Mouse (Mus musculus): ENCODE results near the gene Asphd2.

Asphd2 gene

DNA sequence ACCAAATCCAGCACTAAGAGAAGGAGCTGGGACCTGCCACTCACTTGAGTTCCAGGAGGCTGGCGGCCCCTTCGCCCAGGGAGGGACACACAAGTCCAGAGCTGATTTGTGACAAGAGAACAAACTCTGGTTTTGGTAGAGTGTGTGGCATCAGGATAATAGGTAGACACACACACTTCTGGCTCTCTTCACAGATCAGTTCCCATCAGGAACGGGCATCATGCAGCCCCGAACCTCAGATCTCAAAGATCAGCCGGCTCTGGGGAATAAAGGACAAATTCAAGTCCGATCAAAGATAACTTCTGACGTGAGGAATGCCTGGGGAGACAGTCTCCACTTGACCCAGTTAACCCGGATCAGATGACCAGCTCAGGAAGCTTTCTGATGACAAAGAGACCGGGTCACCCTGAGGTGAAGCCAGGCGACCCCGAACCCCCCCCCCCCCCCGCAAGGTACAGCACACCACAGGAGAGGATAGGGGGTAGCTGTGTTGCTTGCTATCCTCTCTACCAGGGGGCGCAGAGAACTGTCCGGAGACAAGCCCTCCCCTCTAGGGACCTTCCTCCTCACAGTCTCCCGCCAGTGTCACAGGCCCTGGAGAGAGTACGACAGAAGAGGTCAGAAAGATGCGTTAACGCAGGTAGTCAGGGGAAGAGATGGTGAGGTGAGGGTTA, 788 bp downstream of the Asphd2 start:
- in situ Hi-C loops (cut with MboI; ENCODE audit: unreplicated experiment in 2 of 2), result no loop called here

DNA sequence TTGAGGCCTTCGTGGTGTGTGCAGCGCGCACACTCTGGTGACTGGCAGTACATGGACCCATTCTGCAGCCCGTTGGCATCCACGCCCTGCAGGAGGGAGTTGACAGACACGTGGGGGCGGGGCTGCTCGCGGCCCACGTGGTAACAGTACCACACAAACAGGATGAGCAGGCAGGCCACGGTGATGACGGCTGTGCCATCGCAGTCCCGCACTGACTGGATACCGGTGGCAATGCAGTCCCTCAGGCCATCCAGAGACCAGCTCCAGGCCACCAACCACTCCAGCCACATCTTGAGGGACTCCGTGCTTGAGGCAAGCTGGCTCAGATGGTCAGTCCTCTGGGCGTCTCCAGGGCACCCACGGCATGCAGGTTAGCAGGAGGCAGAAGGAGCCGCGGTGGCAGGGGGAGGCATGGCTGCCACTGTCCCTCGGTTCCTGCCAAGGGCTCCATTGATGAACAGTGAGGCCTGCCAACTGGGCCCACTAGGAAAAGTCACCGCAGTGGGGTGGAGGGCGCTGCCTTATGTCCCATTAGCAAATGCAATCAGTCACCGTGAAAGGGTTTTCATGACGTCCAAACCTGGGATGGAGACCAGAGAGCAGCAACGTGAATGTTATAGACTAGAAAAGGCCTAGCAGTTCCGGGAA, 2.9 kb downstream of the Asphd2 start:
- in situ Hi-C loops (cut with MboI; ENCODE audit: unreplicated experiment in 2 of 2), result no loop called here

DNA sequence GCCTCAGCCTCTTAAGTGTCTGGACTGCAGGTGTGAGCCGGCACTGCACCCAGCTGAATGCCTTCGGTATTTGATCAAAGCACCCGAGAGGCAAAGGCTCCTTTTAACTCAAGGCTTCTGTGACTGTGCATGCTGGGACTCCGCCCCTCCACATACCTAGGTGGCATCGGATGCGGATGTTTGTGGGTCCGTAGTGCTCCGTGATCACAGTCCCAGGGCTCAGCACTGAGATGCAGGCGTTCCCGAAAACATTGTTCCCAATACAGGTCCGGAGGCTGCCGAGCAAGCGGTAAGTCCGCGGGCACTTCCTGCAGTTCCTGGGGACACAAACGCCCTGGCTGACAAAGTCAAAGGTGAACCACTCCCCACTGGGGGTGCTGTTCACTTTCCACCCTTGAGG, 3.7 kb downstream of the Asphd2 start:
- in situ Hi-C loops (cut with MboI; ENCODE audit: unreplicated experiment in 2 of 2), result no loop called here

DNA sequence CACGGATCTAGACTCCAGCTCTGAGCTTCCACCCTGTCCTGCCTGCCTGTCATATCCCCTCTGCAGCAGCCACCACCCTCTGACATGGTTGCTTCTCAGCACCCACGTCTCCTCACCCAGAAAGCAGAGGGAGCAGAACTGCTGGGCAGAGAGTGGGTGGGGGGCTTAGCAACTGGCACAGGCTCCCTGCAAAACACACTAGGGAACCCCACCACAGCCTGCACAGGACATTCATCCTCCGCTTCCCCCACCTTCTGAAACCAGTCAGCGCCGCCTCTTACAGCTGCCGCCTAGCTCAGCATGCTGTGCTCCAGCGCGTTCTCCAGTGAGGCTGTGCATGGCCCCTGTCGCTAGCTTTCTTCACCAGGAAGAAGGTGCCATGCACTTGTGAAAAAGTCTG, 5.3 kb downstream of the Asphd2 start:
- in situ Hi-C loops (cut with MboI; ENCODE audit: unreplicated experiment in 2 of 2), result no loop called here

DNA sequence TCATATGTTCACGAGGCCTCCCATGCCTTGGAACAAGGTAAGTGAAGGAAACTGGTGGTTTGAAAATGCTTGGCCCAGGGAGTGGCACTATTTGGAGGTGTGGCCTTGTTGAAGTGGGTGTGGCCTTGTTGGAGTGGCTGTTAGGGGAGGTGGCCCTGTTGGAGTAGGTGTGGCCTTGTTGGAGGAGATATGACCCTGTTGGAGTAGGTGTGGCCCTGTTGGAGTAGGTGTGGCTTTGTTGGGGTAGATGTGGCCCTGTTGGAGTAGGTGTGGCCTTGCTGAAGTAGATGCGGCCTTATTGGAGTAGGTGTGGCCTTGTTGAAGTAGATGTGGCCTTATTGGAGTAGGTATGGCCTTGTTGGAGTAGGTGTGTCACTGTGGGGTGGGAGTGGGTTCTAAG, 8.7 kb downstream of the Asphd2 start:
- in situ Hi-C loops (cut with MboI; ENCODE audit: unreplicated experiment in 2 of 2), result no loop called here

DNA sequence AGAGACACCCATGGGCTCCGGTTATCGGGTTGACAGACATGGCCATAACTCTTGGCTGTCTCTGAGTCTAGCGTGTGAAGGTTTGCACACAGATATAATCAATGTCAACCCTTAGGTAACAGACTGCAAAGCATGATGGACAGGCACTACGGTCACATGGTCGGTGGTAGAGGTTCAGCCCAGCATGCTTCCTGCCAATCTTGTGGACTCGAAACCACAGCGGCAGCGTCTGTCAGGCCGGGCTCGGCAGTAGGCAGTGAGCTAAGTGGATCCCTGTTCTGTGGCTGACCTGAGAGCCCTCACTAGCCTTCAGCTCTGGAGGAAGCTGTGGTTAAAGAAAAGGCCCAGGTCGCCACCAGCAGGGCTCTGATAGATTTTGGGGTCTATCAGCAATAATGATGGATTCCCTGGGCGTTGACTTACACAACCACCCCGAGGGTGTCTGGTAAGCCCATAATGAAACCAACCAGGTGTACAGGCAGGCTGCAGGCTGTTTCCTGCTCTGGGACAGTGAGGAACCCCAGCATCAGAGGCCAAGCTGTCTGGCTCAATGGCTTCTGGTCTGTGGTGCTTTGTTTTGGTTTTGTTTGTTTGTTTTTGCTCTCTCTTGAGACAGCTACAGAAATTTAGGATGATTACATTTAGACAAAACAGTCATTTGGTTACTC, 9.7 kb downstream of the Asphd2 start:
- in situ Hi-C loops (cut with MboI; ENCODE audit: unreplicated experiment in 2 of 2), result no loop called here

DNA sequence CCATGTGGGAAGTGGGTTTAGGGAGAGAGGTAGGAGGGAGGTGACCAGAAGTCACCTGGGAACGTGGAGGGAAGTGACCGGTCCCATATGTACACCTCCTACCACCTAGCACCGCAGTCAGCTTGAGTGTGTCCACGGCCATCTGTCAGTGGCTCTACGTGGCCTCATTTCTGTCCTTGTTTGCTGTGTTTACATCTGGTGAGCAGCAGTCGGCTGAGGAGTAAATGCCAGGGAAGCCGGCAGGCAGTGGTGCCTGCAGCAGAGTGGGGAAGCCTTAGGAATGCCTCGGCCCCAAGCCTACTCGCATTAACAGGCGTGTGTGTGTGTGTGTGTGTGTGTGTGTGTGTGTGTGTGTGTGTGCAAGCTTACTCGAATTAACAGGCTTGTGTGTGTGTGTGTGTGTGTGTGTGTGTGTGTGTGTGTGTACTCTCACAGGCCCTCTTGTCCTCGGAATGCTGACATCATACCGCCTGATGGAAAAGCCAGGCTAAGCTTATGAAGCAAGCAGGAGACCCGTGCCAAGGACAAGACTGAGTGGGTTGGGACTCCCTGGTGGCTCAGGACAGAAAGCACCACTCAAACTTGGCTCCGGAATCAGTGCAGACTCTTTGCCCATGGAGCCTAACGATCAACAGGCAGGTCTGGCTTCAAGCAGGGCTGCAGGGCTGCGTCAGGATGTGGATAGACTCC, 11.9 kb downstream of the Asphd2 start:
- in situ Hi-C loops (cut with MboI; ENCODE audit: unreplicated experiment in 2 of 2), result no loop called here

DNA sequence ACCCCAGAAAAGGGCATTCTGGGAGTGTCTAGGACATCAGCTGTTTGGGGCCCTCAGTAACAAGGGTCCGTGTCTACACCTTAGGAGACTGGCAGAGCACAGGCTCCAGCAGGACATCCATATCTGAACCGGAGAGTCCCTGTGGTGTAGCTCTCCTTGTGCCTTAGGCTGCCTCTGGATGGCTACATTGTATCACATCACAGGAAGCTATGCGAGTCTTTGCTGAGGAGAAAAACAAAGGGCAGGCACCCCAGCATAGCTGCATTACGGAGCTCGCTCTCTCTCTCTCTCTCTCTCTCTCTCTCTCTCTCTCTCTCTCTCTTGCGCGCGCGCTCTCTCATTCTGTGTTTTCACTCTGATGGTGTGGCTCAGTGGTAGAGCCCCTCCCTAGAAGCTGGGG, 12.6 kb downstream of the Asphd2 start:
- in situ Hi-C loops (cut with MboI; ENCODE audit: unreplicated experiment in 2 of 2), result no loop called here

DNA sequence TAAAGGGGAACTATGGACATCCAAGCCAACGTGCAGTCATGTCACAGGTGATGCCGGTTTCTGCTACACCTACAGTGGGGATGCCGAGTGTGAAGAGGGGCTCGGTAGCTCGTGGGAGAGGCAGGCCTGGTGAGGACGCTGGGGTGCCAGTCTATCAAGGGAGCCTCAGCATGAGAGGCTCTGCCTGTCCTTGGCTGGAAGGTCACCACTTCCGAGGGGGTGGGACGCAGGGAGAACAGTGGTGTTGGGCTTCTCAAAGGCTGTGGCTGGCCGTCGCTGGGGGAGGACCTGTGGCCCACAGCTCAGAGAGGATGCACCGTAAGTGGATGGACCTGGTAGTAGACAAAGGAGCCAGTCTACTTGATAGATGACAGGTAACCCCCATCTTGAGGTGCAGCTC, 13.5 kb downstream of the Asphd2 start:
- in situ Hi-C loops (cut with MboI; ENCODE audit: unreplicated experiment in 2 of 2), result no loop called here

DNA sequence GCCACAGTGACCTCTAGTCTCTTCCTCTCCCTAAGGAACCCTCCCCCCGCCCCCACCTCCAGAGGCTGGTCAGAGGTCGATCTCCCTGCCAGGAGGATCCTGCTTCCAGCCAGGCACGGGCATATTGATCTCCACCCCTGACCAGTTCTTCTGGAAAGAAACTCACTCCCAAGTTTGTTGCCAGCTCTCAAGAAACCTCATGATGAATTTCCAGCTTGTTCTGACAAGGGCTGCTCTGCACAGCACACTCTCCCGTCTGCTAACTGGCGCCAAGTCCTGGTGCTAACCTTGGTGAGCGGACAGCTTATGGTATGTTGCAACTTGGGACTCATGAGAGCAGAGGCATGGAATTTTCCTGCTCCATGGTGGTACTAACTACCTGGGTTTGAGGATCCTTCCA, 15.9 kb downstream of the Asphd2 start:
- in situ Hi-C loops (cut with MboI; ENCODE audit: unreplicated experiment in 2 of 2), result no loop called here

DNA sequence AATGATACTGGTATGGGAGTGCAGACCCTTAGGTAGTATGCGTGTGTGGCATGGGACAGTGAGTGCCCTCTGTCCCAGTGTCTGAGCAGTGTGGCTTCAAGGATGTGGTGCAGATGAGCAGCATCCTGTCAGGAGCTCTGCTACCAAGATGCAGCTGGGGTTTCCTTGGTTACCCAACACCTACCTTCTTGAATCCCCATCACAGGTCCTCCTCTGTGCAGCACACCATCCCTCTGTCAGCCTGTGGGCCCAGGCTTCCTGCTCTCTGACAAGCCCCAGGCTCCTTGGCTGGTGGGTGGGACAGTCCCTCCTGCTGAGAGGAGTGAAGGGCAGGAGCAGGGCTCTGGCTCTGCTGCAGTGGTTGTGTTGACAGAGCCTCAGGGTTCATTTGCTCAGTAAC, 17.3 kb downstream of the Asphd2 start:
- in situ Hi-C loops (cut with MboI; ENCODE audit: unreplicated experiment in 2 of 2), result no loop called here

DNA sequence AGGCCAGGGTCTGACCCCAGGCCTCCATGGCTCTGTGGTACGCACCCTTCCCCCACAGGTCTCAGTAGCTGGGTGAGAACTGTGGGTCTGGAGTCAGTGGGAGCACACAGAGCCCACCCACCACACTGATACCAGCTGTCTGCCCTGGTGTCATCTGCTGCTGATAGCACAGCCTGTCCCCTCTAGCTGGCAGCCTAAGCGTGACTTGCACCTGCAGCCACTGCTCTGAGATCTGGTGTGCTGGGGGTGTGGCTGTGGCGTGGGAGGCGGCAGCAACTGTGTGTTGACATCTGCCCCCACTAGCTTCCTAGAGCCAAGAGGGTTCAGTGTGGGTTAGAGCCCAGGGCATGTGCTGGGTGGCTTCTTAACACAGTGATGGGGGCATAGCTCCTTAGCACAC, 18.6 kb downstream of the Asphd2 start:
- in situ Hi-C loops (cut with MboI; ENCODE audit: unreplicated experiment in 2 of 2), result no loop called here

DNA sequence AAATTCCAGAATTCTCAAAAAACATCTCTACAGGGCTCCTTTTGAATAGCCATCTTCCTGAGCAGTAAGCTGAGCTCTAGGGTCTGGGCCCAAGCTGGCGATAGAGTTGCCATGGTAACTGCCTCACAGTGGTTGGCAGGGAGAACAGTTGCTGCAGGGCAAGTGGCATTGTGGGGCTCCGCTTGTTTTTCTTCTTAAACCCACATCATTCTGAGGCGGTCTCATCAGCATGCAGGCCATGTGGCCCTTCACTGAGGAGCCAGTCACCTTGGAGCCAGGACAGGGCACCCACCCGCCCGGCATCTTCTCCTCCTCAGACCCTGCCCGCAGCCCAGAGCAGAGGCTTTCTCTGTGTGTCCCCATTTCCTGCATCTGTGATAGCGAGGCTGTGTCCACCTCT, 22.7 kb downstream of the Asphd2 start:
- in situ Hi-C loops (cut with MboI; ENCODE audit: unreplicated experiment in 2 of 2), result loop anchor here in 1 of 2 experiments (25.0 kb wide), 1 partner anchor 985 kb away; no protein-coding TSS in a partner anchor

DNA sequence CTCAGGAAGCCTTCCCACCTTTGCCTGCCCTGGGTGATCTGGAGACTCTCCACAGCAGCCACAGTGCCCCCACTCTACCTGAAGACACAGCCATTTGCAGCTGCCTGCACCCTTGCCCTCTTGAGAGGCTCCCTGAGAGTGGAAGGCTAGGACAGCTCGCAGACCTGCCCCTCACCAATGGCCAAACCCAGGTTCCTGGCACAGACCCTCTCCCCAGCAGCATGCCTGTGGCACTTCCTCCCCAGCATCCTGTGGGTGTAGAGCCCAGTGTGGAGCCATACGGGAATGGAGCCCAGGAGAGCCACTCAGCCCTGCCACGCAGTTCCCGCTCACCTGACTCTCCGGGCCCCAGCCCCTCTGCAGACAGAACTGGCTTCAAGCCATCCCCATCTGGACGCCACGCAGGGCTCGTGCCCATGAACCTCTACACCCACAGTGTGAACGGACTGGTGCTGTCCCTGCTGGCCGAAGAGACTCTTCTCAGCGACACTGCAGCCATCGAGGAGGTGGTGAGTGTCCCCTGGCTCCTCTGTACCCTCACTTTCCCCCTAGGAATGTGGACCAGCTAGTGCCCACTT, 24.3 kb downstream of the Asphd2 start:
- in situ Hi-C loops (cut with MboI; ENCODE audit: unreplicated experiment in 2 of 2), result loop anchor here in 1 of 2 experiments (25.0 kb wide), 1 partner anchor 983 kb away; no protein-coding TSS in a partner anchor

DNA sequence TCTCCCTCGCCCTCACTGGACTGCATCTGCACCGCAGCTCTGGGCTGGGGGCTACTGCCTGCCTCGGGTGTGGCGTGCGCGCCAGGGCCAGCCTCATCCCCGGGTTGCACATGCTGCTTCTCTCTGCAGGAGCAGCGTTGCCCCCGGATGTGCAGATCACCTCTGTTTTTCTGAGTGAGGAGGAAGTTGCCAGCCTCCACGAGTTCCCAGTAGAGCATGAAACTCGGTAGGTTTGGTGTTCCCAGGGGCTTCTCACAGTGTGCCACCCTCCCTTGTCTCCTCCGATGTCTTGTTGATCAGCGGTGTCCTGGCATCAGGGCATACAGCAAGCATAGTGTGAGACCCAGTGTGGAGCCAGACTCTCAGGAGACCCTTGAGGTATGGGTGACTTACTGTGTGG, 25.3 kb downstream of the Asphd2 start:
- in situ Hi-C loops (cut with MboI; ENCODE audit: unreplicated experiment in 2 of 2), result loop anchor here (5.0 to 25.0 kb wide), 2 partner anchors 58 to 982 kb away; no protein-coding TSS in a partner anchor

DNA sequence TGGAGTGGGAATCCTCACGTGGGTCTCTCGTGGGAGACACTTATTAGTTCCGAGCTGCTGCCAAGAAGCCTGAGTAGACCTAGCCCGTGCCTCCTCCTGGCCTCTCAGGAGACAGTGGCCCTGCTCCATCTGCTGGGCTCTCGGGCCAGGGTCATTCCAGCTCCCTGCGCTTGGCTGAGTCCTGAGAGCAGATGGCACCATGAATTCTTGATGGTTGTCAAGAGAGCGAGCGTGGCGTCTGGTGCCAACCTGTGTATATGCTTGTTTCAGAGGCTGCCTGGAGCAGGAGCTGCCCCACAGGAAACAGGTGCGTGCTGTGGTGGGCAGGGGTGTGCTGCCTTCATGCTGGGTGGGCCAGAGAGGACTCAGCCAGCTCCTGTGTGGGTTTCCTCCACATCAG, 26.0 kb downstream of the Asphd2 start:
- in situ Hi-C loops (cut with MboI; ENCODE audit: unreplicated experiment in 2 of 2), result loop anchor here (5.0 to 25.0 kb wide), 2 partner anchors 59 to 981 kb away; no protein-coding TSS in a partner anchor

DNA sequence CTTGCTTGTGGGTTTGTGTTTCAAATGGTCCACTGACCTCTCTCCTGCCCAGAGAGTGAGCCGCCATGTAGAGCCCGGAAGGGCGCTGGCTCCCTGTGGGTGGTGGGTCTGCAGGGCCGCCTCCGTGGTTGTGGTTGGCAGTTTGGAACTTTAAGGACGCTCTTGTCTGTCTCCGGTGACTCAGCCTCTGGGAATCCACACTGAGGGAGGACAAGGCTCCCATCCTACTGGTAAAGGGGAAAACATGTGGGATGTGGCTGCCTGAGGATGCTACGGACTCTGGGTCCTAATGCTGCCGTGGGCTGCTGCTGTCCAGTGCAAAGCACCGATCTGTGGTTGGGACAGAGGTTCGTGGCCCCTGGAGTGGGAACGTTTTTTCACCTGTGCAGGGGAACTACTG, 26.7 kb downstream of the Asphd2 start:
- in situ Hi-C loops (cut with MboI; ENCODE audit: unreplicated experiment in 2 of 2), result loop anchor here (5.0 to 25.0 kb wide), 2 partner anchors 59 to 981 kb away; no protein-coding TSS in a partner anchor

DNA sequence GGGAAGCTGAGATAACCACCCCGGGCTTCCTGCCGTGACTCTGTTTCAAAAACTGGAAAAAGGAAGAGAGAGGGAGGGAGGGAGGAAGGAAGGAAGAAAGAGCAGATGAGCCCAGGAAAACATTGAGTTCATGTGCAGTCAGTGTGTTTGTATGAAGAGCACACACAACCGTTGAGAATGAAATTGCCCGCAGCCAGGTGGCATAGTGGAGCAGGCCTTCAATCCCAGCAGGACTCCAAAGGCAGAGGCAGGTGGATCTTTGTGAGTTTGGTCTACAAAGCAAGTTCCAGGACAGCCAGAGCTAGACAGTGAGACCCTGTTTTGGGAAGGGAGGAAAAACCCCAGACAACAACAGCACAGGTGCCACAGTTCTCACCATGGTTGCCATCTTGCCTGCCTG, 27.3 kb downstream of the Asphd2 start:
- in situ Hi-C loops (cut with MboI; ENCODE audit: unreplicated experiment in 2 of 2), result loop anchor here (5.0 to 25.0 kb wide), 2 partner anchors 60 to 980 kb away; no protein-coding TSS in a partner anchor

DNA sequence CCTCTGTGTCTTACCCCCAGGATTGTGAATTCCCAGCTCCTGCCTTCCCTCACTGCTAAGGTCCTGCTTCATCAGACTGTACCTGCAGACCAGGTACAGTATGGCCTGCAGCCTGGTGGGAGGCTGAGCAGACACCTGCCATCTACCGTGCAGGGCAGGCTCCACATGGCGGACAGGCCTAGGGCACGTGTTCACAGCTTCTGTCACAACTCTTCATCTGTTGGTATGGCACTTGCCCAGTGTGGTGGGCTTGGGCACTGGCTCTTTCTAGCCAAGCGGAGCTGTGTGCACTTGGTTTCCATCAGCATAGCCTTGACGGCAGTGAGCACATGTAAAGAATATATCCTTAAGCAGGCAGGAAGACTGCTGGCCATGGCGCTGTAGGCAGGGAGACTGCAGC, 27.8 kb downstream of the Asphd2 start:
- in situ Hi-C loops (cut with MboI; ENCODE audit: unreplicated experiment in 2 of 2), result loop anchor here (5.0 to 25.0 kb wide), 2 partner anchors 60 to 980 kb away; no protein-coding TSS in a partner anchor

DNA sequence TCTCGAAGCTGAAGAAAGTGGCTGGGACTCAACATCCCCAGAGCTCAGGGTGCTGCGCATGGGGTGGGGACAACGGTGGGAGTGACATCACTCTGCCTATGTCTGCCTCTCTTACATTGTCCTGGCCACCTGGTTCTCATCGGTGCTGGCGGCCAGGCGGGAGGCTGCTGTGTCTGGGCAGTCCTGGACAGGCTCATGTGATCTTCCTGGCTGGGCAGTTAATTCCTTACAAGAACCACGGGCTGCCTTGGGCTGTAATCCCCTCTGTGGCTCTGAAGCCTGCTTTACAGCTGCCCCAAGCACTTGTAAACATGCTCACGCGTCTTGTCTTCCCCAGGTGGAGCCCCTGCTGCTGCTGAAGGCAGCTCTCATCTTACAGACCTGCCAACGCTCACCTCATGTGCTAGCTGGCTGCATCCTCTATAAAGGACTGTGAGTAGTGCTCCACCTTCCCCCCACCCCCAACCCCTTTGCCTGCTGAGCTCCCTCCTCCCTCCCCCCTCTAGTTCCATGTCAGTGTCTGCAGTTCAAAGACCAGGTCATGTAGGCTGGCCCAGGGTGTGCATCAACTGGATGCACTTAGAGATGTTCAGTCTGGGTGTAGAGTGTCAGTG, 30.4 kb downstream of the Asphd2 start:
- in situ Hi-C loops (cut with MboI; ENCODE audit: unreplicated experiment in 2 of 2), result loop anchor here in 1 of 2 experiments (25.0 kb wide), 1 partner anchor 977 kb away; no protein-coding TSS in a partner anchor

Data from v-Abl transformed pro-B cells (cell line).